Mouse (Mus musculus) liver, adult 2 months (tissue): Measurements from ENCODE around the gene Eps8.

Source experiments
- CTCF ChIP-seq: fragments of 200-500 bp; IDR thresholded peaks from 2 replicates; pipeline ENCODE4 v1.5.1; 2011; ENCODE audit warnings: low read depth, low read length, control low read depth
- POLR2A ChIP-seq: fragments of 200-500 bp; IDR thresholded peaks from 2 replicates; pipeline ENCODE4 v1.6.1; 2011; ENCODE audit warnings: low read length, control low read depth; ENCODE audit not compliant: insufficient read depth; ENCODE audit errors: extremely low read depth

GRCm38 (mm10) chr6:137696445-137697204 lies 41.9 kb upstream of the Eps8 start:
- TF ChIP-seq POLR2A (no peak), CTCF (no peak)
